Mouse (Mus musculus) stomach, embryonic 14.5 days (tissue): ENCODE results near the gene Cnot3. TPM values are rescaled to one million over a fixed set of nuclear protein-coding genes. Genes with fewer than 3 reads are reported as not detected.
"Not testable (repeated sequence)": the region's sequence is repeated elsewhere in the genome, so short reads cannot be mapped to it uniquely, and the experiment has no call there.

Experiments used
- ATAC-seq: fragments of 200-750 bp; cut with Nextera tagmentation; 2 replicates; pipeline ENCODE4 v1.8.0; 2017; ENCODE audit warnings: low read depth, moderate TSS enrichment; ENCODE audit not compliant: insufficient number of reproducible peaks, insufficient read depth, low FRiP score
- H3K27ac ChIP-seq: fragments of 300-500 bp; sonication (generic); 2 replicates; pipeline ENCODE4 v1.5.1; 2014; ENCODE audit warnings: mild to moderate bottlenecking, low read length, moderate library complexity, mixed read lengths
- H3K27me3 ChIP-seq: fragments of 300-500 bp; sonication (generic); 2 replicates; pipeline ENCODE4 v1.6.1; 2014; ENCODE audit warnings: low read length, control low read depth, mixed read lengths; ENCODE audit not compliant: control insufficient read depth, insufficient read depth
- H3K36me3 ChIP-seq: fragments of 300-500 bp; sonication (generic); 2 replicates; pipeline ENCODE4 v1.6.1; 2014; ENCODE audit warnings: mild to moderate bottlenecking, control low read depth, low read length, moderate library complexity, mixed read lengths; ENCODE audit not compliant: control insufficient read depth, insufficient read depth
- H3K4me1 ChIP-seq: fragments of 300-500 bp; sonication (generic); 2 replicates; pipeline ENCODE4 v1.6.1; 2014; ENCODE audit warnings: low read length, control low read depth, mixed read lengths; ENCODE audit not compliant: control insufficient read depth, insufficient read depth
- H3K4me2 ChIP-seq: fragments of 300-500 bp; sonication (generic); replicated peaks from 2 replicates; pipeline ENCODE4 v1.6.1; 2014; ENCODE audit warnings: low read depth, low read length, control low read depth
- H3K4me3 ChIP-seq: fragments of 300-500 bp; sonication (generic); 2 replicates; pipeline ENCODE4 v1.5.1; 2014; ENCODE audit warnings: low read depth, low read length, control low read depth
- H3K9ac ChIP-seq: fragments of 300-500 bp; sonication (generic); replicated peaks from 2 replicates; pipeline ENCODE4 v1.6.1; 2014; ENCODE audit warnings: low read depth, mild to moderate bottlenecking, control low read depth, low read length, moderate library complexity, mixed read lengths
- H3K9me3 ChIP-seq: fragments of 300-500 bp; sonication (generic); 2 replicates; pipeline ENCODE4 v1.6.1; 2016; ENCODE audit warnings: low read depth, low read length, control low read depth; ENCODE audit not compliant: control insufficient read depth
- WGBS: fragments of 180-500 bp; shearing (Covaris S2); extraction: QIAGEN DNeasy Blood & Tissue Kit; methylation state at CpG from one replicate; pipeline ENCODE4 v1.1.7; 2014; 5-methylcytosine and 5-hydroxymethylcytosine counted together
- polyA plus RNA-seq: library from polyadenylated mRNA; unstranded; fragments of >200 nt; fragmentation: Nextera tagmentation; extraction: Ambion mirVana; gene quantifications from 2 replicates; pipeline ENCODE4 v1.2.1, GENCODE M21; 2014

Gene Cnot3
- polyA plus RNA-seq, 1 experiment from 2014 or later = 58.3 TPM

DNA sequence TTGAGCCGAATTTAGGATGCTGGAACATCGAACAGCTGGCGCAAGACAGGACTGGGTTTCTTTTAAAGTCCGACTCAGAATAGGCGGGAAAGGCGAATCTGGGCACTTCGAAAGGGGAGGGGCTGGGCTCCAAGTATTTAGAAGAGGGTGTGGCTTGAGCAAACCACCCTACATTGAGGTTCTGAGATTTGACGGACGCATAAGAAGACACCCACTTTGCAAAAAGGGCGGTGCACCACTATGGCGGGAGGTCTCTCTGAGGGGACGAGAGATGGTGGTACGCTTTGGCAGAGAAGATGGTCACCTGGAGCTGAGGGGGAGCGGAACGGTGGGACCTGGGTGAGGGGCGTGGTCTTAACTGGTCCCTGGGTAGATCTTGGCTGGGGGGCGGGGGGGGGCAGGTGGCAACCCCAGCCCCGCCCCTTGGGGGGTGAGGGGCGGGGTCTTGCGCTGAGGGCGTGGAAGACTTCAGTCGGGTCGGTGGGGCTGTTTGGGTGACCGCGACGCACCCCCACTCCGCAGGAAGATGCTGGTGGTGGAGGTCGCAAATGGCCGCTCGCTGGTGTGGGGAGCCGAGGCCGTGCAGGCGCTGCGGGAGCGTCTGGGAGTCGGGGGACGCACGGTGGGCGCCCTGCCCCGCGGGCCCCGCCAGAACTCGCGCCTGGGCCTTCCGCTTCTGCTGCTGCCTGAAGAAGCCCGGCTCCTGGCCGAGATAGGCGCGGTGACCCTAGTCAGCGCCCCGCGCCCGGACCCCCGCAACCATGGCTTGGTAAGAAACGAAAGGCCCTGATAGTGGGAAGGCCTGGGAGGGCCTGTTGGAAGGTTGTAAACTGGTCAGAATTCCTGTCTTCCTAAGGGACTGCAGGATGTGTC, 49.2 kb downstream of the Cnot3 start:
- peaks cover 28% of the 10 kb centered on the region for H3K36me3 ChIP-seq
- H3K9ac ChIP-seq = peak overlapping the region; percentile 81
- H3K4me1 ChIP-seq = peaks cover 16% of the 10 kb centered on the region; the same call in 1 of the 2 replicates
- peak overlapping the region; percentile 68 for H3K4me3 ChIP-seq
- under 1% methylated on average over 50 of the region's 55 CpGs for WGBS
- H3K4me2 ChIP-seq = peak overlapping the region; percentile 66
- peak overlapping the region; percentile 99 for H3K27ac ChIP-seq
- H3K9me3 ChIP-seq = no peaks in the 10 kb centered on the region
- peak; percentile 72 for ATAC-seq
- no peaks in the 10 kb centered on the region for H3K27me3 ChIP-seq

DNA sequence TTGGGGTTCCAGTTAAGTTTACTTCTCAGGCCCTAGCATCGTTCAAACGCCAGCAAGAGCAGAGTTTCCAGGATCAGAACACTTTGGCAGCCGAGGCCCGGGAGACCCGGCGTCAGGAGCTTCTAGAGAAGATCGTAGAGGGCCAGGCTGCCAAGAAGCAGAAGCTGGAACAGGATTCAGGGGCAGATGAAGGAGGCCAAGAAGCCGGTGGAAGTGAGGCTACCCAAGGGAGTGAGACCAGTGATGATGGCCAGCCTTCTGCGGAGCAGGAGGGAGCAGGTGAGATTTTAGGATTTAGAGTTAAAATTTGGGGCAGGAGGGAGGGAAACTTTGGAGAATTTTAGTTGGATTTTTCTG, 49.9 kb downstream of the Cnot3 start:
- peak overlapping the region; percentile 68 for H3K4me3 ChIP-seq
- peaks cover 16% of the 10 kb centered on the region; the same call in 1 of the 2 replicates for H3K4me1 ChIP-seq
- H3K4me2 ChIP-seq = peak overlapping the region; percentile 66
- H3K27ac ChIP-seq = peak overlapping the region; percentile 99
- 2% methylated on average over 9 of the region's 9 CpGs for WGBS
- H3K9me3 ChIP-seq, ATAC-seq, H3K27me3 ChIP-seq: not testable (repeated sequence)
- H3K9ac ChIP-seq = peak overlapping the region; percentile 81
- H3K36me3 ChIP-seq = peaks cover 29% of the 10 kb centered on the region

DNA sequence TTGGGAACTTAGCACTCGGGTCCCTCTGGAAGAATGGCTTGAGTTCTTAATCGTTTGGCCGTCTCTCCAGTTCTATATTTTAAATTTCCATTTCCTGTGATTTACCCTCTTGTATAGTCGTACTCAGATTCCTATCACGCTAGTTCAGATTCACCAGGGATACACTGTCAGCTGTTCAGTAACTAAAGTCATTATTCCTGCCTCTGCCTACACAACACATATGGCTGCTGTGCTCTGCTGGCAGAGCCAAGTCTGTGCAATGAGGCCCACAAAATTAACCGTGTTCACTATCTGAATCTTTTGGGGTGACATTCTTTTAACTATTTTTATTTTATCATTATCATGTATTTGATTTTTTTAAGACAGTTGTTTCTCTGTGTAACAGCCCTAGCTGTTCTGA, 53.4 kb downstream of the Cnot3 start:
- WGBS = 96% methylated on average over 6 of the region's 6 CpGs
- Histone ChIP-seq H3K36me3 (peaks cover 39% of the 10 kb centered on the region), H3K4me2 (no peak overlapping the region), H3K9me3 (no peaks in the 10 kb centered on the region), H3K4me3 (no peak overlapping the region), H3K4me1 (peaks cover 7% of the 10 kb centered on the region; the same call in 1 of the 2 replicates), H3K9ac (no peak overlapping the region), H3K27me3 (no peaks in the 10 kb centered on the region), H3K27ac (no peak overlapping the region)
- no peak for ATAC-seq

DNA sequence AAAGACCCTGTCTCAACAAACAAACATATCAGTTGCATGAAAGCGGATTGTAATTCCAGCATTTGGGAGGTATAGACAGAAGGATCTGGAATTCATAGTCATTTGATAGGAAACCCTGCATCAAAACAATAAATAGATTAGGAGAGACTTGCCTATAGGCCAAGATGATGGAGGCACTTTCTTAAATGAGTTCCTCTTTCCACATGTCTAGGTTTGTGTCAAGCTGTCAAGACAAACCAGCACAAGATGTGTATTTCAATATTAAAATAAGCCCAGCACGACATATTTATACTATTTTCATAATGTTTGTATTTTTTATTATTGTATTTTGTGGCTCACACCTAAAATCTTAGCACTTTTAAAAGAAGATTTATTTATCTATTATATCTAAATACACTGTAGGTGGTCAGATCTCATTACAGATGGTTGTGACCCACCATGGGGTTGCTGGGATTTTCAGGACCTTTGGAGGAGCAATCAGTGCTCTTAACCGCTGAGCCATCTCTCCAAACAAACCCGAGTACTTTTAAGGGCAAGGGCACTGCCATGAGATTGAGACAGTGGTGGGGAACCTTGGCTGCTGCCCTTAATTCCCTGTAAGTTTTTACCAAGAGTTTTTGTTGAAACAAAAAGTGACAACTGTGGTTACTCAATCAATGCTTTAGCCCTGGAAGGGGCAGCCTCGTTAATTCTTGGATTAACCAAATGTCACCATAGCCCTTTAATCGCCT, 58.2 kb downstream of the Cnot3 start:
- H3K4me2 ChIP-seq = peak overlapping the region; percentile 42
- no peaks in the 10 kb centered on the region for H3K9me3 ChIP-seq
- peak overlapping the region; percentile 80 for H3K4me3 ChIP-seq
- peak; percentile 24; the same call in 1 of the 2 replicates for ATAC-seq
- 21% methylated on average over 6 of the region's 6 CpGs for WGBS
- H3K27ac ChIP-seq = peak overlapping the region; percentile 53; the same call in 1 of the 2 replicates
- H3K36me3 ChIP-seq = peaks cover 51% of the 10 kb centered on the region
- peak overlapping the region; percentile 86 for H3K9ac ChIP-seq
- H3K4me1 ChIP-seq = peaks cover 9% of the 10 kb centered on the region
- H3K27me3 ChIP-seq = no peaks in the 10 kb centered on the region

DNA sequence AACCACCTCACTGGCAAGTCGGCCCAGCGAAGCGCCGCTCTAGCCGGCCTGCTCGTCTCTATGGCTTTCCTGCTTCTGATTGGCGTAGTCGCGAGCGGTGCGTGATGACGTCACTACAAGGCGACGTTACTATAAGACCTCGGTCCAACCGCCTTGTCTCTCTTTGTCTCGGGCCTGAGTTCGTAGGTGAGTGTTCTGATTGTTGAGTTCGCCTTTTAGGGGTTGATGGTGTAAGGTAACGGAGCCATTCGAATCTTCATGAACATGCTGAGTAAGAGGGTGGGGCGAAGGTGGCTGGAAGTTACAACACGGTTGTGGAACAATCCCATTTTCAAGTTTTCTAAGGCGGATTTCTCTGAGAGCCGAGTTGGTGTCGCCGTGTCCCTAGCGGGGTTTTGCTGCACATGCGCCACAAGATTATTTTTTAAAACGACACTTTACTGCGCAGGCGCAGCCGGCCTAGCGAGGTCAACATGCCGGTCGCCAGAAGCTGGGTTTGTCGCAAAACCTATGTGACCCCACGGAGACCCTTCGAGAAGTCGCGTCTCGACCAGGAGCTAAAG, 58.9 kb downstream of the Cnot3 start, which contains the start of gene Rps9:
Gene Rps9 (plus strand): TSS at position 115 of the 563 bp plus-strand sequence.
- H3K36me3 ChIP-seq = peaks cover 45% of the 10 kb centered on the region
- WGBS = 2% methylated on average over 42 of the region's 42 CpGs
- no peaks in the 10 kb centered on the region for H3K9me3 ChIP-seq
- peak within 1 kb of the TSS; percentile 86 for H3K9ac ChIP-seq
- H3K4me2 ChIP-seq = peak within 1 kb of the TSS; percentile 88
- ATAC-seq = peak; percentile 95
- peaks cover 9% of the 10 kb centered on the region for H3K4me1 ChIP-seq
- no peaks in the 10 kb centered on the region for H3K27me3 ChIP-seq
- H3K4me3 ChIP-seq = peak within 1 kb of the TSS; percentile 80
- peak within 1 kb of the TSS; percentile 95 for H3K27ac ChIP-seq

DNA sequence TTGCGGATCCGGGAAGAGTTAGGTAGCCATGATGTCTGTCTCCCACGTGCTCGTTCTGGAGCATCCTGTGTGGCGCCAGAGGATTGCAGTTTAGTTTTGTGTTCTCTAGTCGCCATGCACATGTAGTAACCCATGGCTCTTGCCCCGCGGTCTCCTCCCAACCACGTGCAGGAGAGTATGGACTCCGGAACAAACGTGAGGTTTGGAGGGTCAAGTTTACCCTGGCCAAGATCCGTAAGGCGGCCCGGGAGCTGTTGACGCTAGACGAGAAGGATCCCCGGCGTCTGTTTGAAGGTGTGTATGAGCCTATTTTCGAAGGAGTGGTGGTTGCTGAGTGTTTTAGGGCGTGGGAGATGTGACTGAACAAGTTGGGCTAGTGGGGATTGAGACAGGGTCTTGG, 59.4 kb downstream of the Cnot3 start:
- Histone ChIP-seq H3K4me1 (peaks cover 9% of the 10 kb centered on the region), H3K4me3 (peak overlapping the region; percentile 80), H3K9me3 (no peaks in the 10 kb centered on the region), H3K36me3 (peaks cover 42% of the 10 kb centered on the region), H3K9ac (peak overlapping the region; percentile 86), H3K4me2 (peak overlapping the region; percentile 88), H3K27me3 (no peaks in the 10 kb centered on the region), H3K27ac (peak overlapping the region; percentile 95)
- WGBS = under 1% methylated on average over 20 of the region's 20 CpGs
- peak; percentile 10; the same call in 1 of the 2 replicates for ATAC-seq

DNA sequence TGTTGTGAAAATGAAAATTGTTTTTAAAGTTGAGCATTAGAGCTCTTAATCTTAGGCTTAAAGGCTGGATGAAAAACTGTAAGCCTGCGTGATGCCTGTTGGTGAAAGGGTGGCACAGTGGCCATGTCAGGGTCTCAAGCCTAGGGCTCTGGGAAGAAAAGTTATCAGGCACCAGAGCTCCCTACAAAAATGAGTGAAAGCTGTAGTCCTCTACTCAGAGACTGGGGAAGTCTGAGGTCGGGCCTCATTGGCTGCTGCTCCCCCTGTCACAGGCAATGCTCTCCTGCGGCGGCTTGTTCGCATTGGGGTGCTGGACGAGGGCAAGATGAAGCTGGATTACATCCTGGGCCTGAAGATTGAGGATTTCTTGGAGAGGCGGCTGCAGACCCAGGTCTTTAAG, 60.4 kb downstream of the Cnot3 start:
- peak overlapping the region; percentile 95; the same call in 1 of the 2 replicates for H3K27ac ChIP-seq
- peaks cover 36% of the 10 kb centered on the region for H3K36me3 ChIP-seq
- WGBS = 5% methylated on average over 6 of the region's 7 CpGs

DNA sequence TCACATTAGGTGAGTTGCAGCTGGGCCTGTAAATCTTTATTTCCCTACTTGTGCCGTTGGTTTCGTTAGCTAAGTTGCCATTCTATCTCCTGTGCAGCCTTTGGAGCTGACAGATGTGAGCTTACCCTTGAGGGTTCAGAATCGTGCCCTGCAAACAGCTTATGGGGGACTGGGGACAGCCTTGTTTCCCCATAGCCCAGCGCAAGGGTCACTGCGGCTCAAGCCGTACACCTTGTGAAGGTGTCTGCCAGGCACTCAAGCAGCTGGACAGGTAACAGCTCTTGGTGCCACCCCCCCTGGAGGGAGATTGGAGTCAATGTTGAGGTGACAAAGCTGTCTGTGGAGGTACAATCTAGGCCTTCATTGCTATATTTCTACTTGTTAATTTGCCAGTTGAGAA, 60.8 kb downstream of the Cnot3 start:
- Histone ChIP-seq H3K4me3 (peak overlapping the region; percentile 80), H3K27me3 (no peaks in the 10 kb centered on the region), H3K9ac (peak overlapping the region; percentile 86), H3K9me3 (no peaks in the 10 kb centered on the region), H3K36me3 (peaks cover 36% of the 10 kb centered on the region), H3K27ac (0 out of 2 replicates have a peak overlapping the region, but pooled peaks have one; percentile 52), H3K4me2 (peak overlapping the region; percentile 88), H3K4me1 (peaks cover 9% of the 10 kb centered on the region)
- ATAC-seq = no peak
- WGBS = 21% methylated on average over 6 of the region's 6 CpGs

More for the DNA sequence above, 60.4 kb downstream of the Cnot3 start:
- not testable (repeated sequence) for H3K4me1 ChIP-seq, H3K27me3 ChIP-seq, H3K9me3 ChIP-seq, ATAC-seq
- H3K4me3 ChIP-seq = peak overlapping the region; percentile 80
- peak overlapping the region; percentile 86 for H3K9ac ChIP-seq
- H3K4me2 ChIP-seq = peak overlapping the region; percentile 88
